Mouse (Mus musculus): ENCODE data around the gene Fignl1. TPM values are rescaled to one million over a fixed set of nuclear protein-coding genes. Genes with fewer than 3 reads are reported as not detected.
A peak's percentile ranks its signal among the peaks of the same experiment; 100 is the strongest.

Fignl1 gene
- polyA plus RNA-seq, 1 experiment = 24.9 TPM

DNA sequence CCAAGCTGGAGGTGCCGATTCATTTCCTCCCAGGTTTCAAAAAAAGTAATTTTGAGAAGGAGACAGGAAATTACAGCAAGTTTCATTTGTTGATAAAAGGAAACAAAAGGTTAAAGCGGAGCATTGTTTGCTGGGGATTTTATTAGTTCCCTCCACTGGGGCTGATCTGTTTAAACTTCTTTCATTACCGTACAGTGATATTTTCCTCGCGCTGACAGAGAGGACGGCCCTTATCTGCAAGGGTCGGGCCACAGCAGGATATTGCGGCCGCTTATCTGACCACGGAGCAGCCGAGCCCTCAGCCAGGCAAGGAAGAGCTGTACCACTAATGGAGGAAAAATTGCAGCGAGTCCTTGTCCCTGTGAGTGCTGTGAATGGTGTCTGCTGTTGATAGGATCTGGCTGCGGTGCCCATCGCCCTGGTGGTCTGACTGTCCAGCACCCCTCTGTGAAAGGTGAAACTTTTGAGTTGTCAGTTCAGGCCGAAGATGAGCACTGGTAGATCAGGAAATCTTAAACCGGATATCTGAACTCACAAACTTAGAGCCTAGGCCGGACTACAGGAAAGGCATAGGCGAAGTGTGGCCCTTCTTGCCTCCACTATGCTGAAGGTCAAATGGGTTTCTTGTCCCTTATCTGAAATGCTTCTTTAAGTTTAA, 28.1 kb upstream of the Fignl1 start:
- 4% methylated on average over 18 of the region's 18 CpGs for WGBS
- peak overlapping the region; percentile 21 for H3K4me3 ChIP-seq (replicated peaks; ENCODE audit: control insufficient read depth, low read depth, low read length)
- no peaks in the 10 kb centered on the region; the same call in 1 of the 2 replicates for H3K4me1 ChIP-seq (ENCODE audit: control insufficient read depth, insufficient read depth, low read length)

DNA sequence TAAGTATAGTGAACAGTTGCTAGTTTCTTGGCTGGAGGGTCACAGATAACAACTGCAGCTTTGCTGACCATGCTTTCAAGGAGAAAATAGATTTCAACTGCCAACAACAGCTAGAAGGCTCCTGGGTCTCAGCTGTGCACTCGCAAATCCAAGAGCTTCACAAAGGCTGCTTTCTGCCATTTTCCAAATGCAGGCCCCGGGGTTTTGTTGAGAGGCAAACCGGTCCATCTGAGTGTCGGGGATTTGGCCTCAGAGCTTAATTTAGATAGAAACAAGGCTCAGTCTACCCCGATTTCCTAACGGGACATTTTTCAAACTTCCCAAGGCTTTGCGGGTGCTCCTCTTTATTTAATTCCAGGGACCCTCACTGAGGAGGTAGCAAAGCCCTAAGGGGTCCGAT, 27.5 kb upstream of the Fignl1 start:
- TF ChIP-seq POLR2A (IDR thresholded peaks at IDR 0.05; ENCODE audit: borderline replicate concordance, control insufficient read depth, low read depth, low read length) = no peak

More for the DNA sequence above, 28.1 kb upstream of the Fignl1 start:
- H3K27ac ChIP-seq (ENCODE audit: control insufficient read depth, insufficient read depth, low read depth, low read length, poor library complexity) = no peak overlapping the region
- TF ChIP-seq CTCF (IDR thresholded peaks at IDR 0.05; ENCODE audit: control insufficient read depth, insufficient read depth, low read length) (no peak), POLR2A (IDR thresholded peaks at IDR 0.05; ENCODE audit: borderline replicate concordance, control insufficient read depth, low read depth, low read length) (no peak)

DNA sequence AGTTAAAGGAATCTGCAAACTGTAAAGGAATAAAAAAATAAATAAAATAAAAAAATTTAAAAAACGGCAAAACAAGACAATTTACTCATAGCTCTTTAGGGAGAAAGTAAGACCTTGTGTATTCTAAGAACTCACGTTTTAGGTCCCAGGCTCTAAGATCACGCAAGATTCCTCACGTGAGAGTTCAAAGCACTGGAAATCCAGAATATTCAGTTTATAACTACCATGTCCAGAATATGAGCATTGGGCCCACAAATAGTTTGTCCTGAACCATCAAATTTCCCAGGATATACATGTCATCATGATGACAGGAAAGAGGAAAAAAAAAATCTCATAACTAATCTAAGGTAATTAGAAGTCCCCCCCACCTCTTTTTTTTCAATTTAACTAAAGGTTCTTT, 27.0 kb upstream of the Fignl1 start:
- H3K27ac ChIP-seq (ENCODE audit: control insufficient read depth, insufficient read depth, low read depth, low read length, poor library complexity) = no peak overlapping the region
- no peaks in the 10 kb centered on the region; the same call in 1 of the 2 replicates for H3K4me1 ChIP-seq (ENCODE audit: control insufficient read depth, insufficient read depth, low read length)
- 67% methylated on average over 4 of the region's 4 CpGs for WGBS
- H3K4me3 ChIP-seq (replicated peaks; ENCODE audit: control insufficient read depth, low read depth, low read length) = no peak overlapping the region
- TF ChIP-seq CTCF (IDR thresholded peaks at IDR 0.05; ENCODE audit: control insufficient read depth, insufficient read depth, low read length) (no peak), POLR2A (IDR thresholded peaks at IDR 0.05; ENCODE audit: borderline replicate concordance, control insufficient read depth, low read depth, low read length) (no peak)

More for the DNA sequence above, 27.5 kb upstream of the Fignl1 start:
- Histone ChIP-seq H3K4me1 (ENCODE audit: control insufficient read depth, insufficient read depth, low read length) (no peaks in the 10 kb centered on the region; the same call in 1 of the 2 replicates), H3K27ac (ENCODE audit: control insufficient read depth, insufficient read depth, low read depth, low read length, poor library complexity) (no peak overlapping the region), H3K4me3 (replicated peaks; ENCODE audit: control insufficient read depth, low read depth, low read length) (no peak overlapping the region)
- WGBS = 13% methylated on average over 8 of the region's 8 CpGs

DNA sequence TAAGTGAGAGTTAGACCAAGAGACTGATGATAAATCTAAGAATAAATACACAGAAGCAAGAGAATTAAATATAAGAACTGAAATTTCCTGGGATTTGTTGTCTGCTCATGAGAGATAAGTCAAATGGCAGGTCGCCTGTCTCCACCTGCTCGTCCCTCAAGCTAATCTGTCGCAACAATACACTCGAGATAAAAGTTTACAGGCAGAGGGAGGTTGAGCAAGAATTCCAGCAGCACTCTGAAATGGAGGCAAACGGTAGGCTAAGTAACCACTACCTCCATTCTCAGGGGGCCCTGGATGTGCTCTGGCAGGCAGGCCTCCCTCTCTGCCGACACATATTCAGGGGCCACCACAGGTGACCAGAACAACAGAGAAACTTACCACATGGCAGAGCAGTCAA, 26.6 kb upstream of the Fignl1 start:
- WGBS = 24% methylated on average over 6 of the region's 6 CpGs
- H3K27ac ChIP-seq (ENCODE audit: control insufficient read depth, insufficient read depth, low read depth, low read length, poor library complexity) = no peak overlapping the region
- H3K4me3 ChIP-seq (replicated peaks; ENCODE audit: control insufficient read depth, low read depth, low read length) = no peak overlapping the region
- no peaks in the 10 kb centered on the region; the same call in 1 of the 2 replicates for H3K4me1 ChIP-seq (ENCODE audit: control insufficient read depth, insufficient read depth, low read length)
- TF ChIP-seq CTCF (IDR thresholded peaks at IDR 0.05; ENCODE audit: control insufficient read depth, insufficient read depth, low read length) = no peak
- TF ChIP-seq POLR2A (IDR thresholded peaks at IDR 0.05; ENCODE audit: borderline replicate concordance, control insufficient read depth, low read depth, low read length) = no peak

DNA sequence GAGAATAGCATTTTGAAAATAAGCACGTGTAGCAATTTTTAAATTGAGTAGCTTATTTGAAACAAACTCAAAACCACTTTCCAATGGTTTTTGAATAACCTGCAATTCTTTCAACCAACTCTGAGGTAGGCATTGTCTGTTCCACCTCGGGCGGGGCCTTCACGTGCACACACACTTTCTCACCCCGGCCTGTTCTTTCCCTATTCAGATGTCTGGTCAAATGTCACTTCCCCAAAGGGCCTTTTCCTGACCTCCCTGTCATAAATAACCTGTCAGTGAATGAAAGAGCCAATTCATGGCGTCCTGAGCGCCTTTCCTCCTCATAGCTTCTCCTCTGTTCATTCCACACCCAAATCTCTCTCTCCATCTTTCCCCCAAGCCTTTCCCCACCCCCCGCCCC, 24.3 kb upstream of the Fignl1 start:
- H3K27ac ChIP-seq (ENCODE audit: control insufficient read depth, insufficient read depth, low read depth, low read length, poor library complexity) = no peak overlapping the region
- no peaks in the 10 kb centered on the region; the same call in 1 of the 2 replicates for H3K4me1 ChIP-seq (ENCODE audit: control insufficient read depth, insufficient read depth, low read length)

DNA sequence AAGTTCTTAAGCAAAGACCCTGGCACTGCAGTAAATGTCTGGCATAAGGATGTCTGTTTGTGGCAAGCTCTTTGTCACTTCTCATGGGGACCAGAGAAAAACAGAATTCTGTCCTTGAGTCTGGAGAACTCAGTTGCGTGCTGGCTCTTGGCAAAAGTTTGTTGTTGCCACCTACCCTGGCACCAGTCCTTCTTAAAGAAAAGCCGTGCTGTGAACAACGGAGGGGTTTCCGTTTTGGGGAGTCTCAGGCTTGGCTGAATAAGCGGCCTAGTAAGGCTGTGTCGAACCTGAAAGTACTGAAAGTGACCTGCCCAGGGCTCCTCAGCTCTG, 24.0 kb upstream of the Fignl1 start:
- no peak overlapping the region for H3K27ac ChIP-seq (ENCODE audit: control insufficient read depth, insufficient read depth, low read depth, low read length, poor library complexity)
- 32% methylated on average over 6 of the region's 6 CpGs for WGBS
- TF ChIP-seq CTCF (IDR thresholded peaks at IDR 0.05; ENCODE audit: control insufficient read depth, insufficient read depth, low read length) = no peak
- TF ChIP-seq POLR2A (IDR thresholded peaks at IDR 0.05; ENCODE audit: borderline replicate concordance, control insufficient read depth, low read depth, low read length) = no peak
- H3K4me3 ChIP-seq (replicated peaks; ENCODE audit: control insufficient read depth, low read depth, low read length) = no peak overlapping the region
- no peaks in the 10 kb centered on the region; the same call in 1 of the 2 replicates for H3K4me1 ChIP-seq (ENCODE audit: control insufficient read depth, insufficient read depth, low read length)

More for the DNA sequence above, 24.3 kb upstream of the Fignl1 start:
- WGBS = 15% methylated on average over 8 of the region's 8 CpGs
- TF ChIP-seq CTCF (IDR thresholded peaks at IDR 0.05; ENCODE audit: control insufficient read depth, insufficient read depth, low read length) (no peak), POLR2A (IDR thresholded peaks at IDR 0.05; ENCODE audit: borderline replicate concordance, control insufficient read depth, low read depth, low read length) (no peak)
- no peak overlapping the region for H3K4me3 ChIP-seq (replicated peaks; ENCODE audit: control insufficient read depth, low read depth, low read length)

DNA sequence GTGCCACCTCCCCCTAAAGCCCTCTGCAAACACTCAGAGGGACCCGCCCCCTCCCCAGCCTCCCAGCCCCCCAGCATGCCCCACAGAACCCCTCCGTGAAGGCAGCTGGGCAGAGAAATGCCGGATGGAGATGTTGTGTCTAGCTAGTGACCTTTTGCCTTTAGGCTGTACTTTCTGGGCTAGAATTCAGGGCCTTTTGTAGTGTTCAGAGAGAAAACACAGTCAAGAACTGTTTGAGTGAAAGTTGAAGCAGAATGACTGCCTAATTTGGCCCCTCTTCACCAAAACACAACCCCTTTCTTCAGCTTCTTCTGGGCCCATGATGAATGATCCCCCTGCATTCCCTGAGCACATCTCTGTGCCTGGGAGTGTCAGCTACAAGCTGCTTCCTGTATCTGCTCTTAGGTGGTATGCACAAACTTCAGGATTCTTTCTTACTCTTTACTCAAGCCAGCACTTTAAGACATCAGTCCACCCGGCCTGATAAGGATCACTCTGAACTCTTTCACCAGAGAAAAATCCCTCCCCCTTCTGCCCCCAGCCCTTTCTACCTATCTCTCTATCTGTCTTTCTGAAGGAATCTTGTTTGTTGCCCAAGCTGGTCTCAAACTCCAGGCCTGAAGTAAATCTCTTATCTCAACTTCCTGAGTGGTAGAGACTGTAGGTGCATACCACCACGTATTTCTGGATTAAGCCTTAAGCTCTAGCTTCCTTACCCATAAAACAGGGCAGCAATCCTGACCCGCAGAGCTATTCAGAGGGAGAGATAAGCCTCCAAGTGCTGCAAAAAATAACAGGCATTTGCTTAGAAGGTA, 23.4 kb upstream of the Fignl1 start:
- TF ChIP-seq POLR2A (IDR thresholded peaks at IDR 0.05; ENCODE audit: borderline replicate concordance, control insufficient read depth, low read depth, low read length) (no peak), CTCF (IDR thresholded peaks at IDR 0.05; ENCODE audit: control insufficient read depth, insufficient read depth, low read length) (no peak)
- Histone ChIP-seq H3K27ac (ENCODE audit: control insufficient read depth, insufficient read depth, low read depth, low read length, poor library complexity) (no peak overlapping the region), H3K4me3 (replicated peaks; ENCODE audit: control insufficient read depth, low read depth, low read length) (no peak overlapping the region), H3K4me1 (ENCODE audit: control insufficient read depth, insufficient read depth, low read length) (no peaks in the 10 kb centered on the region; the same call in 1 of the 2 replicates)
- 59% methylated on average over 6 of the region's 6 CpGs for WGBS

DNA sequence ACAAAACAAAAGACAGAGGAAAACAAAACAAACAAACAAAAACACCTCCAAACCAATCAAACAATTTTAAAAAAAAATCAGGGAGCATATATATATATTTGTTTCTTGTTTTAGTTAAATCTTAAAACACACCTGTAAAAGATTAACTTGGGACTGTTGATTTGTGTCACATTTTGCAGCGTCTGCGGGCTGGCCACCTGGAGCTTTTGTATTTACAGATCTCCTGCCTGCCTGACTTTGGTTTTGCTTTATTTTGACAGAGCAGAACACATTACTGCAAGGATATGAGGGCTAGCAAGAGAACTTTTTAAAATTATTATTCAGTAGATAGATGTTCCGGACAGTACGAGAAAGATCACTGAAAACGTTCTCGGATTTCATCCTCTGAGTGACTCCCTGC, 22.8 kb upstream of the Fignl1 start:
- 89% methylated on average over 6 of the region's 6 CpGs for WGBS
- TF ChIP-seq CTCF (IDR thresholded peaks at IDR 0.05; ENCODE audit: control insufficient read depth, insufficient read depth, low read length) (no peak), POLR2A (IDR thresholded peaks at IDR 0.05; ENCODE audit: borderline replicate concordance, control insufficient read depth, low read depth, low read length) (no peak)
- no peaks in the 10 kb centered on the region; the same call in 1 of the 2 replicates for H3K4me1 ChIP-seq (ENCODE audit: control insufficient read depth, insufficient read depth, low read length)
- H3K4me3 ChIP-seq (replicated peaks; ENCODE audit: control insufficient read depth, low read depth, low read length) = no peak overlapping the region
- no peak overlapping the region for H3K27ac ChIP-seq (ENCODE audit: control insufficient read depth, insufficient read depth, low read depth, low read length, poor library complexity)
